Mouse (Mus musculus) hindbrain, postnatal 0 days (tissue): Measurements from ENCODE around the gene Rln3. TPM values are rescaled to one million over a fixed set of nuclear protein-coding genes. Genes with fewer than 3 reads are reported as not detected.
"Not testable (repeated sequence)": the region's sequence is repeated elsewhere in the genome, so short reads cannot be mapped to it uniquely, and the experiment has no call there.

Experiments used
- ATAC-seq: fragments of 200-750 bp; cut with Nextera tagmentation; 2 replicates; pipeline ENCODE4 v1.8.0; 2017; ENCODE audit warnings: mild to moderate bottlenecking, moderate TSS enrichment, moderate library complexity
- DNase-seq: peaks from one replicate; pipeline ENCODE4 v3.0.0-alpha.2; 2015; ENCODE audit warnings: low spot score
- H3K27ac ChIP-seq: fragments of 300-500 bp; sonication (generic); 2 replicates; pipeline ENCODE4 v1.5.1; 2014; ENCODE audit warnings: mild to moderate bottlenecking
- H3K27me3 ChIP-seq: fragments of 300-500 bp; sonication (generic); 2 replicates; pipeline ENCODE4 v1.6.1; 2014; ENCODE audit warnings: low read length, mixed read lengths; ENCODE audit not compliant: insufficient read depth
- H3K36me3 ChIP-seq: fragments of 300-500 bp; sonication (generic); 2 replicates; pipeline ENCODE4 v1.6.1; 2014; ENCODE audit warnings: low read length, mixed read lengths; ENCODE audit not compliant: insufficient read depth
- H3K4me1 ChIP-seq: fragments of 300-500 bp; sonication (generic); 2 replicates; pipeline ENCODE4 v1.6.1; 2014; ENCODE audit warnings: antibody characterized with exemption, low read length, mixed read lengths; ENCODE audit not compliant: insufficient read depth
- H3K4me2 ChIP-seq: fragments of 300-500 bp; sonication (generic); 2 replicates; pipeline ENCODE4 v1.6.1; 2014; ENCODE audit warnings: low read depth, mild to moderate bottlenecking, low read length, moderate library complexity, mixed read lengths
- H3K4me3 ChIP-seq: fragments of 300-500 bp; sonication (generic); 2 replicates; pipeline ENCODE4 v1.5.1; 2014; ENCODE audit warnings: low read length
- H3K9ac ChIP-seq: fragments of 300-500 bp; sonication (generic); replicated peaks from 2 replicates; pipeline ENCODE4 v1.6.1; 2014; ENCODE audit warnings: mild to moderate bottlenecking, low read length, moderate library complexity, mixed read lengths
- H3K9me3 ChIP-seq: fragments of 300-500 bp; sonication (generic); 2 replicates; pipeline ENCODE4 v1.6.1; 2016; ENCODE audit warnings: low read length, mixed read lengths
- CTCF ChIP-seq: IDR thresholded peaks from 2 replicates; pipeline ENCODE4 v1.5.1; 2016; ENCODE audit warnings: antibody characterized with exemption, control low read depth, low read depth
- WGBS: fragments of 180-500 bp; shearing (Covaris S2); extraction: QIAGEN DNeasy Blood & Tissue Kit; methylation state at CpG from one replicate; pipeline ENCODE4 v1.1.7; 2014; 5-methylcytosine and 5-hydroxymethylcytosine counted together
- polyA plus RNA-seq: library from polyadenylated mRNA; unstranded; fragments of >200 nt; fragmentation: Nextera tagmentation; extraction: Ambion mirVana; gene quantifications from 2 replicates; pipeline ENCODE4 v1.2.1, GENCODE M21; 2015
- total RNA-seq: library from RNA; depleted of rRNA; stranded (reverse); fragments of >200 nt; gene quantifications from 2 replicates; pipeline ENCODE4 v1.2.3, GENCODE M21; 2014

The Rln3 gene
- total and polyA plus RNA-seq, 2 experiments from 2014 or later, result 6.6 to 18.8 TPM

DNA sequence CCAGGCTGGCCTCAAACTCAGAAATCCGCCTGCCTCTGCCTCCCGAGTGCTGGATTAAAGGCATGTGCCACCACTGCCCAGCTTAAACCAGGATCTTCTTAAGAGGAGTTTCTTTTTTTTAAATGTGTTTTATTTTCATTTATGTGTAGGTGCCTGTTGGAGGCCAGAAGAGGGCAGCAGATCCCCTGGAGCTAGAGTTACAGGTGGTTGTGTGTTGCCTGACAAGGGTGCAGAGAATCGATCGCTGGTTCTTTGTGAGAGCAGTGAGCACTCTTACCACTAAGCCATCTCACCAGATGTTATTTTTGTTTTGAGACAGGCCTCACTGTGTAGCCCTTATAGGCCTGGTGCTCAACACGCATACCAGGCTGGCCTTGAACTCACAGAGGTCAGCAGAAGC, 29.0 kb downstream of the Rln3 start:
- DNase-seq (no peak), ATAC-seq (no peak)
- Histone ChIP-seq H3K36me3 (no peaks in the 10 kb centered on the region), H3K9me3 (no peaks in the 10 kb centered on the region), H3K4me2 (no peak overlapping the region), H3K9ac (no peak overlapping the region), H3K27me3 (peaks cover 17% of the 10 kb centered on the region), H3K4me1 (peaks cover 14% of the 10 kb centered on the region), H3K27ac (no peak overlapping the region), H3K4me3 (no peak overlapping the region)
- TF ChIP-seq CTCF, result no peak
- 96% methylated on average over 5 of the region's 5 CpGs for WGBS

DNA sequence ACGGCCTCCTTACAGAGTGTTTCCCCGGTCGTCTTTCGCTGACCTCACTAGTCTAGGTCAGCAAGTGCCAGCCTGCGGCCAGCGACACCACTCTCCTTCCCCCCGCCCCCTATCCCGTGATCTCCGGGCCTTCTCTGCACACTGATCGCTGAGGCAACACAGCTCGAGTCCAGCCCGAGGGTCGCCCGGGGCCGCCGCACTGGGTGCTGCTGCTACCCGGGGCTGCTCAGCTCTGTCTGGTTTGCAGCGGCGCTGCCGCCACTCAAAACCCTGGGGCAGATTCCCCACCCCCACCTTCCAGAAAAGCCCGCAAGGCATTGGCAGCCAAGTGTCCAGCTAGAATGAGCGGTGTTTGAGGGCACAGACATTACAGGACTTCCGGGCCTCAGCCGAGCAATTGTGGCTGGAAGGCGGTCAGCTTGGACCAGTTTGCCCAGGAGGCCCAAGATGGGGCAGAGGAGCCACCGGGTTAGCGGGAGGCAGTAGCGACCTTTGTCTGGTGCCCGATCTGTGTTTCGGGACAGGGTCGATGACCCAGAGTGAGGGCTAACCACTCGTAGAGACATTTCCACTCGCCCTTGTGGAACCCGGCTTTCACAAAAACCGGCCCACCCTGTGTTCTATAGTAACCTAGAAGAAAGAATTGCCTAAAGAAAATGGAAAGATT, 32.2 kb downstream of the Rln3 start:
- peak; percentile 54; the same call in 1 of the 2 replicates for ATAC-seq
- WGBS, result 10% methylated on average over 35 of the region's 35 CpGs
- Histone ChIP-seq H3K9ac (0 out of 2 replicates have a peak overlapping the region, but pooled peaks have one; percentile 10), H3K4me2 (peak overlapping the region; percentile 94), H3K4me1 (peaks cover 17% of the 10 kb centered on the region), H3K36me3 (no peaks in the 10 kb centered on the region), H3K27ac (no peak overlapping the region), H3K9me3 (no peaks in the 10 kb centered on the region), H3K4me3 (peak overlapping the region; percentile 55), H3K27me3 (peaks cover 24% of the 10 kb centered on the region)
- no peak for TF ChIP-seq CTCF
- no peak for DNase-seq

DNA sequence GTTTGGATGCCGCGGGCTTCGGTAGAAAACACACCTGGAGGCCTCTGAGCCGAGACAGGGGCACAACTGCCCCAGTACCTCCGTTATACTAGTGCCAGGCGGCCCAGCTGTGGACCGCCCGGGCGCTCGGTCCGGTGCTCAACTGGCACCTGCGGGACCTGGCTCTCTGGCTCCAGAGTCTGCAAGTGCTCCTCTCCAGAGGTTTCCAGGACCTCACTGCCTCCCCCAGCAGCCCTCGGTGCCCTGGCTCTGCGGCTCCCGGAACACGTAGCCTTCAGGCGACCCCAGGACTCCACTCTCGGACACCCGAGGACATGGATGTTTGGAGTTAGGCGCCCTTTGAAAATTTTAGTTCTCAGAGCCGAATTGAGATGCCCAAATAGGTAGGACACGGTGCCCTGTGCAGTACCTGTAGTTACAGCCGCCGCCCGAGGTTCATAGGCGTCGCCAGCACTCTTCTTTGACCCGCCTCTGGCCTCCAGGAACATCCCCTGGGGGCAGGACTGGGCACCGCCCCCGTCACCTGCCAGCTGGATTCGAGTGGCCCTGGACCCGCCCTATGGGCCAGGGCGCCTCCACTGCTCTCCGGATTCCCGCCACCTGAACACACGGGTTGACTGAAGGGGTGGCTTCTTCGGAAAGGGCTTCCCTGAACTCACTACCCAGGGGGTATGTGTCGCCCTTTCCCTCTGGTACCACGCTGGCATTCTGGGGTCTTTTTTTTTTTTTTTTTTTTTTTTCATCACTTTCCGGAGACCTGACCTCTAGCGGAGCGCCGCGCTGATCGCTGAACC, 32.9 kb downstream of the Rln3 start, which contains the start of gene 2210011C24Rik:
2210011C24Rik (minus strand) TSS at position 467 of the 794 bp plus-strand sequence.
- Histone ChIP-seq H3K9ac (peak within 1 kb of the TSS; percentile 52), H3K27ac (no peak within 1 kb of the TSS), H3K4me3 (peak within 1 kb of the TSS; percentile 55), H3K4me1 (peaks cover 17% of the 10 kb centered on the region), H3K27me3 (peaks cover 24% of the 10 kb centered on the region), H3K36me3 (no peaks in the 10 kb centered on the region), H3K4me2 (peak within 1 kb of the TSS; percentile 94), H3K9me3 (no peaks in the 10 kb centered on the region)
- no peak for TF ChIP-seq CTCF
- peak; percentile 22; the same call in 1 of the 2 replicates for ATAC-seq
- under 1% methylated on average over 45 of the region's 45 CpGs for WGBS
- DNase-seq, result no peak

DNA sequence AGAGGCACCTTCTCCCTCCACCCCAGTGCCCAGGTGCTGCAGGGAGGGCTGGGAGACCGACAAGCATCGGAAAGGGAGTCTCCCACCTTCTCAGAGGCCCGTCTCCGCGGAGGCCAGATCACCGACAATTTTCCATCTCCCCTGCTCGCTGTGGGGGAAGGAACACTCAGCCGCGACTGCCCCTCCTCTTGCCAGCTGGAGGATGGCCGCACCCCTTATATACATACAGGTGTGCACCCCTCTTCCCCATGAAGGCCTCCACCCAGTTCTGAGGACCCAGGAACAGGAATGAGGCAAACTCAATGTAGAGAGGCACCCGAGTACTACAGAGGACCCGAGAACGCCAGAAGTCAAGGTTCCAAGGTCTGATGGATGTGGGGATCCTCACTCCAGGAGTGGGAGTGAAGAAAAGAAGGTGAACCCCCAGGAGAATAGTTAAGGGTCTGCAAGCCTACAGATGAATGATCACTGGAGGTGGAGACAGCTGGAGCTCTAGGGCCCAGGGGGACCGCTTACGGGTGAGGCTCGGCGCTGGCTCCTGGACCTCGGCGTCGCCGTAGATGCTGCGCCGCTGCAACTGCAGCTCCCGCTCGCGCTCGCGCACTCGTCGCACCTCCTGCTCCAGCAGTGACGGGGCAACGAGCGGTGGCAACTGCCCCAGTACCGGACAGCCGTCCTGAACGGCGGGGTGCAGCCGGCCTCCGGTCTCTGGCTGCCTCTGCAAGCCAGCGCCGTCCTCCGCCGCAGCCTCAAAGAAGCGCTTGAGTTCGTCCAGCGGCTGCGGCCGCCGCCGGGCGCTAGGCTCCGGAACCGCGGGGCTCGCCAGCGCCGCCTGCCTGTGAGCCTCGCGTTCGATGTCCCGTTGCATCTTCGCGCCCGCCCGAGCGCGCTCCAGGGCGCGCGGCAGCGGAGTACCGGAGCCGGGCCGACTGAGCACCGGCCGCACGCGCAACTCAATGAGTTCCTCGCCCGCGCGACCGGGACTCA, 33.9 kb downstream of the Rln3 start:
- H3K4me1 ChIP-seq, result peaks cover 17% of the 10 kb centered on the region
- H3K27ac ChIP-seq, result no peak overlapping the region
- peak overlapping the region; percentile 52 for H3K9ac ChIP-seq
- H3K36me3 ChIP-seq, result no peaks in the 10 kb centered on the region
- H3K9me3 ChIP-seq, result no peaks in the 10 kb centered on the region
- WGBS, result 3% methylated on average over 59 of the region's 83 CpGs
- peak overlapping the region; percentile 94 for H3K4me2 ChIP-seq
- DNase-seq (peak; percentile 87), ATAC-seq (peak; percentile 69; the same call in 1 of the 2 replicates)
- peaks cover 24% of the 10 kb centered on the region for H3K27me3 ChIP-seq
- peak overlapping the region; percentile 55 for H3K4me3 ChIP-seq
- TF ChIP-seq CTCF, result peak; percentile 33; the same call in 1 of the 2 replicates

DNA sequence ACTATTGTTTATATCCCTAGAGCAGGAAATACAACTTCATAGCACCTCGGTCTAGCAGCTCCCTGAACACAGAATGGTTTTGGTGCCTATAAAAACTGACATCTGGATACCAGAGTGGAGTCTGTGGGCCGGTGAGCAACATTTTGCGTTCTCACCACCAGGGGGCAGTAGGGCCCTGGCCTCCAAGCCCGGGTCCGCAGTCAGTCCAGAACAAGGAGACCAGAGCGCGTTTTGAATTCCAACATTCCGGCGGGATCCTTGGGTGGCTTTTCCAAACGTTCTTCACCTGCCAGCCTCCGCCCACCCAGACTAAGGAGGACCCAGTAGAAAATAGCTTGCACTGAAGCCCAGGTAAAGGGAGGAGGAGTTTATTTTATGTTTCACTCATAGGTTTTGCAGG, 34.9 kb downstream of the Rln3 start:
- H3K4me2 ChIP-seq, result peak overlapping the region; percentile 33; the same call in 1 of the 2 replicates
- TF ChIP-seq CTCF, result peak; percentile 96
- 0 out of 2 replicates have a peak, but pooled peaks have one; percentile 28 for ATAC-seq

DNA sequence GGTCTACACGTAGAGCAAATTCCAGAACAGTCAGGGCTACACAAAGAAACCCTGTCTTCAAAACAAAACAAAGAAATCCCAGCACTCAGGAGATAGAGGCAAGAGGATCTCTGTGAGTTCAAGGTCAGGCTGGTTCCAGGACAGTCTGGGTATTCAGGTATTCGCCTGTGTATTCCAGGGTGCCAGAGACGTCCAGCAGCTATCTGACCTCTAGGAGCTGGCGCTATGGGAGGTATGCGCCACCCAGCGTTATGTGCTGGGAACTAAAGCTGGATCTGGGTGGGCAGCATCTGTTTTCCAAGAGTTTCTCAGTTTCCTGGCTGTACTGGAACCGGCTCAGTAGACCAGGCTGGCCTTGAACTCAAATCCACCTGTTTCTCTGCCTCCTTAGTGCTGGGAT, 36.4 kb downstream of the Rln3 start:
- DNase-seq (no peak), ATAC-seq (no peak)
- 31% methylated on average over 7 of the region's 7 CpGs for WGBS
- Histone ChIP-seq H3K9me3 (no peaks in the 10 kb centered on the region), H3K9ac (no peak overlapping the region), H3K27ac (no peak overlapping the region), H3K36me3 (no peaks in the 10 kb centered on the region), H3K4me2 (no peak overlapping the region), H3K4me3 (no peak overlapping the region), H3K27me3 (peaks cover 23% of the 10 kb centered on the region), H3K4me1 (peaks cover 20% of the 10 kb centered on the region)
- peak; percentile 47 for TF ChIP-seq CTCF

More for the DNA sequence above, 34.9 kb downstream of the Rln3 start:
- H3K27ac ChIP-seq, result no peak overlapping the region
- DNase-seq, result peak; percentile 90
- H3K4me1 ChIP-seq, result peaks cover 20% of the 10 kb centered on the region
- 2% methylated on average over 11 of the region's 11 CpGs for WGBS
- no peak overlapping the region for H3K9ac ChIP-seq
- peaks cover 24% of the 10 kb centered on the region for H3K27me3 ChIP-seq
- no peaks in the 10 kb centered on the region for H3K36me3 ChIP-seq
- no peaks in the 10 kb centered on the region for H3K9me3 ChIP-seq
- H3K4me3 ChIP-seq, result no peak overlapping the region

DNA sequence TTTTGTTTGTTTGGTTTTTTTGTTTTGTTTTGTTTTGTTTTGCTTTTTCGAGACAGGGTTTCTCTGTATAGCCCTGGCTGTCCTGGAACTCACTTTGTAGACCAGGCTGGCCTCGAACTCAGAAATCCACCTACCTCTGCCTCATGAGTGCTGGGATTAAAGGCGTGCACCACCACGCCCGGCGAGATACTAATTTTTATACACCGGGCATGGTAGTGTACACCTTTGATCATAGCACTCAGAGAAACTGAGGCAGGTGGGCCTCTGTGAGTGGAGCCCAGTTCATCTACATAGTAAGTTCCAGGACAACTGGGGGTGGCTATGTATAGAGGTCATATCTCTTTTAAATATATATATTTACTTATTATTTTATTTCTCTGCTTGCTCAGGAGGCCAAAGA, 39.3 kb downstream of the Rln3 start:
- not testable (repeated sequence) for H3K36me3 ChIP-seq, H3K4me2 ChIP-seq, H3K4me3 ChIP-seq, H3K27ac ChIP-seq, H3K4me1 ChIP-seq, H3K9me3 ChIP-seq, DNase-seq, ATAC-seq, H3K9ac ChIP-seq, H3K27me3 ChIP-seq
- WGBS, result 93% methylated on average over 7 of the region's 7 CpGs
